In the genomic region with DNA sequence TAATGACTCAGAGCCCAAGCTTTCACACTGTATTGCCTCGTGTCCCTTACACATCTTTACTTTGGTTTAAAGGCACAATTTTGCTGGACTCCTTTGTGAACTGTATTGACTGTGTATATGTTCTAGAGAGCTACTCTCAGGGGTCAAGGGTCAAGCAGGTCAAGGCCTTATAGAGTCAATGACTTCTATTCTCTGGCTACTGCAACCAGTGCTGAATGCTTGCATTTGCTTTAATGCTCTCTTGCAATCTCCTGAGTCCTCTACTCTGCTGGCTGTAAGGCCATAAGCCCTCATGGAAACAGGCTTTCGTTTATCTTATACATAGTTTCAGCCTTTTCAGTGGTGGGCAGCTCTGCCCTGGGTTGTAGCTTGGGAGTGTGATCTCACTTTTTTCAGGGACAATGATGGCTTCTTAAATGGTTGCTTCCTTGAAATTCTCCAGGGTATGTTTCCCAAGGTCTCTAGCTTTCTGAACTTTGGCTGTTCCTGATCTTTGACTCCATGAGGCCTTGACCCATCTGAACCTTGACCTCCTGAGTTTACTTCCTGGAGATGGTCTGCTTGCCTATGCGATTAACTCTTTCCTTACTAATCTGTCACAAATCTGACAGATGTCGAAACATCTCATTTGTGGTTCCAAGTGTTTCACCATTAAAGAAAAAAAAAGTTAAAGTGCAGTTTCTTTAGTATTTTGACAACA, we compare ENCODE assay signal across 23 mouse cellular contexts.
DNase-seq lines count a peak whose midpoint lies in the region; ATAC-seq lines count a peak whose summit lies in the region.
"Had no signal": no experiment of that assay in that cellular context is flagged by ENCODE, and none has a peak within 500 bp of the region (broad histone marks: within the 10 kb centered on the region; RNA-seq: fewer than 3 reads in every experiment).

No protein-coding gene starts in this region.

- peaks cover 6% of the 10 kb centered on the region for H3K4me1 ChIP-seq in midbrain, embryonic 10.5 days
- no peaks in the 10 kb centered on the region for H3K4me1 ChIP-seq in midbrain, embryonic 16.5 days (ENCODE audit: control insufficient read depth, insufficient read depth, low read length)
- H3K4me1 ChIP-seq in embryonic facial prominence, embryonic 10.5 days: peaks cover 17% of the 10 kb centered on the region
- H3K4me1 ChIP-seq: embryonic facial prominence, embryonic 15.5 days; forebrain, embryonic 10.5 days; heart, embryonic 10.5 days had no signal

- no peaks in the 10 kb centered on the region for H3K27me3 ChIP-seq in midbrain, embryonic 10.5 days (ENCODE audit: low read depth, poor library complexity, severe bottlenecking)
- H3K27me3 ChIP-seq in midbrain, embryonic 16.5 days (ENCODE audit: control insufficient read depth, insufficient read depth, low read depth, low read length): no peaks in the 10 kb centered on the region
- no peaks in the 10 kb centered on the region for H3K27me3 ChIP-seq in embryonic facial prominence, embryonic 10.5 days (replicated peaks; ENCODE audit: low read depth, poor library complexity, severe bottlenecking)
- H3K27me3 ChIP-seq: embryonic facial prominence, embryonic 15.5 days had no signal

- H3K4me2 ChIP-seq in midbrain, embryonic 16.5 days (ENCODE audit: low read length): no peak overlapping the region
- H3K4me2 ChIP-seq: embryonic facial prominence, embryonic 15.5 days; hindbrain, embryonic 14.5 days had no signal

- H3K9me3 ChIP-seq in midbrain, embryonic 10.5 days (replicated peaks): no peaks in the 10 kb centered on the region
- no peaks in the 10 kb centered on the region for H3K9me3 ChIP-seq in midbrain, embryonic 16.5 days (replicated peaks; ENCODE audit: control insufficient read depth, low read length, poor library complexity, severe bottlenecking)
- H3K9me3 ChIP-seq in embryonic facial prominence, embryonic 10.5 days: no peaks in the 10 kb centered on the region
- H3K9me3 ChIP-seq: embryonic facial prominence, embryonic 15.5 days; forebrain, embryonic 10.5 days; G1E; heart, embryonic 10.5 days had no signal

- DNase-seq in midbrain, embryonic 10.5 days (ENCODE audit: low spot score): peak; percentile 12
- DNase-seq in ZHBTc4 (ENCODE audit: low read depth, low spot score): peak; percentile 1
- peak; percentile 80 for DNase-seq in embryo, embryonic 10 days (ENCODE audit: low spot score)
- peak; percentile 25 for DNase-seq in embryonic facial prominence, embryonic 10.5 days (ENCODE audit: low spot score)
- no peak for DNase-seq in lung, postnatal 25 days (ENCODE audit: low spot score)
- no peak for DNase-seq in c-Kit-positive CD71-positive TER-119-positive erythroid progenitor cells, embryonic 14.5 days (ENCODE audit: low spot score)
- DNase-seq in B cell, adult 2 months: no peak
- DNase-seq: adrenal gland, postnatal 14 days; cerebellum, adult 18-20 months; cerebellum, adult 9-11 months; cerebellum, postnatal 36 days; gastrocnemius, postnatal 36 days; heart, adult 11 months; heart, postnatal 4 days had no signal

- H3K36me3 ChIP-seq in midbrain, embryonic 10.5 days: no peaks in the 10 kb centered on the region
- no peaks in the 10 kb centered on the region for H3K36me3 ChIP-seq in midbrain, embryonic 16.5 days (ENCODE audit: control insufficient read depth, insufficient read depth, low read length)
- no peaks in the 10 kb centered on the region for H3K36me3 ChIP-seq in embryonic facial prominence, embryonic 10.5 days (replicated peaks)
- H3K36me3 ChIP-seq: embryonic facial prominence, embryonic 15.5 days; forebrain, embryonic 10.5 days; G1E; heart, embryonic 10.5 days had no signal

- WGBS in midbrain, embryonic 10.5 days: 64% methylated on average over 4 of the region's 4 CpGs
- 83% methylated on average over 4 of the region's 4 CpGs for WGBS in midbrain, embryonic 16.5 days
- WGBS in embryonic facial prominence, embryonic 10.5 days: 31% methylated on average over 4 of the region's 4 CpGs

- no peak overlapping the region for H3K4me3 ChIP-seq in midbrain, embryonic 10.5 days
- H3K4me3 ChIP-seq in midbrain, embryonic 16.5 days (ENCODE audit: low read depth, low read length): no peak overlapping the region
- no peak overlapping the region for H3K4me3 ChIP-seq in embryonic facial prominence, embryonic 10.5 days
- H3K4me3 ChIP-seq: embryonic facial prominence, embryonic 15.5 days; erythroblast, embryonic 14.5 days; forebrain, embryonic 10.5 days; heart, embryonic 10.5 days had no signal

- H3K27ac ChIP-seq in midbrain, embryonic 10.5 days (replicated peaks): no peak overlapping the region
- no peak overlapping the region for H3K27ac ChIP-seq in midbrain, embryonic 16.5 days (ENCODE audit: low read length)
- H3K27ac ChIP-seq in embryonic facial prominence, embryonic 10.5 days (replicated peaks): no peak overlapping the region
- H3K27ac ChIP-seq: embryonic facial prominence, embryonic 15.5 days; forebrain, embryonic 10.5 days; heart, embryonic 10.5 days; hindbrain, embryonic 14.5 days had no signal

- H3K9ac ChIP-seq in midbrain, embryonic 16.5 days (ENCODE audit: low read depth, low read length): no peak overlapping the region
- H3K9ac ChIP-seq: embryonic facial prominence, embryonic 15.5 days; hindbrain, embryonic 14.5 days had no signal

- no peak for ATAC-seq in midbrain, embryonic 16.5 days
- ATAC-seq: CD4-positive, CD25-positive, alpha-beta regulatory T cell, adult 4 months; forebrain, embryonic 14.5 days had no signal

Comparison
In these comparisons a context has a peak if more than half of its experiments do, and no peak if none do; other contexts are left out.
1. DNase-seq: peak in midbrain, embryonic 10.5 days (single experiment), ZHBTc4 (single experiment), embryo, embryonic 10 days (single experiment) and embryonic facial prominence, embryonic 10.5 days (single experiment); none in lung, postnatal 25 days (single experiment), c-Kit-positive CD71-positive TER-119-positive erythroid progenitor cells, embryonic 14.5 days (single experiment) and B cell, adult 2 months (0 of 2).